In genomic region chr9:47942761-47943583, GRCm38 (mm10) we compare ENCODE assay signal across 10 mouse cellular contexts.
DNase-seq lines count a peak whose midpoint lies in the region; ATAC-seq and TF ChIP-seq lines count a peak whose summit lies in the region.
"Had no signal": no experiment of that assay in that cellular context is flagged by ENCODE, and none has a peak within 500 bp of the region (broad histone marks: within the 10 kb centered on the region; RNA-seq: fewer than 3 reads in every experiment).

No protein-coding gene starts in this region.

- ATAC-seq in hindbrain, embryonic 12.5 days (ENCODE audit: low FRiP score), result 0 out of 2 replicates have a peak, but pooled peaks have one; percentile 8

- intact Hi-C loops in left cerebral cortex, adult 2 months (cut with DNase I), result no loop called here

- peak; percentile 46 to 53 for DNase-seq in cerebellum, postnatal 10 days
- DNase-seq in cerebellum, adult 18-20 months, result no peak
- peak in 1 of 2 experiments; percentile 32 for DNase-seq in left cerebral cortex, adult 2 months (ENCODE audit: extremely low spot score in 1 of 2, low spot score in 2 of 2)
- peak; percentile 33 for DNase-seq in right cerebral cortex, adult 18-20 months
- DNase-seq in ovary, postnatal 36 days (ENCODE audit: low spot score), result no peak
- no peak for DNase-seq in kidney, postnatal 14 days
- no peak for DNase-seq in cerebellum, postnatal 36 days

- H3K4me3 ChIP-seq in hindbrain, embryonic 12.5 days, result no peak overlapping the region
- H3K4me3 ChIP-seq in left cerebral cortex, adult 2 months, result no peak overlapping the region
- H3K4me3 ChIP-seq: embryonic facial prominence, embryonic 15.5 days; heart, embryonic 13.5 days had no signal

- TF ChIP-seq CTCF in left cerebral cortex, adult 2 months (IDR thresholded peaks at IDR 0.05), result no peak

- WGBS in hindbrain, embryonic 12.5 days, result 35% methylated on average over 11 of the region's 11 CpGs

- 0 out of 2 replicates have a peak, but pooled peaks cover 2% of the 10 kb centered on the region for H3K27me3 ChIP-seq in hindbrain, embryonic 12.5 days
- H3K27me3 ChIP-seq: embryonic facial prominence, embryonic 15.5 days had no signal

- no peak overlapping the region for H3K9ac ChIP-seq in hindbrain, embryonic 12.5 days
- H3K9ac ChIP-seq: embryonic facial prominence, embryonic 15.5 days; heart, embryonic 13.5 days had no signal

- H3K4me2 ChIP-seq in hindbrain, embryonic 12.5 days (replicated peaks), result no peak overlapping the region
- H3K4me2 ChIP-seq: embryonic facial prominence, embryonic 15.5 days; heart, embryonic 13.5 days had no signal

- no peaks in the 10 kb centered on the region for H3K9me3 ChIP-seq in hindbrain, embryonic 12.5 days (replicated peaks)
- H3K9me3 ChIP-seq: embryonic facial prominence, embryonic 15.5 days; heart, embryonic 13.5 days had no signal

- H3K4me1 ChIP-seq in hindbrain, embryonic 12.5 days, result peaks cover 9% of the 10 kb centered on the region
- H3K4me1 ChIP-seq: embryonic facial prominence, embryonic 15.5 days had no signal

- H3K36me3 ChIP-seq in hindbrain, embryonic 12.5 days, result no peaks in the 10 kb centered on the region
- H3K36me3 ChIP-seq: embryonic facial prominence, embryonic 15.5 days; heart, embryonic 13.5 days had no signal

- no peak overlapping the region for H3K27ac ChIP-seq in hindbrain, embryonic 12.5 days
- H3K27ac ChIP-seq in left cerebral cortex, adult 2 months, result peak overlapping the region; percentile 16; the same call in 1 of the 2 replicates
- H3K27ac ChIP-seq: embryonic facial prominence, embryonic 15.5 days; heart, embryonic 13.5 days had no signal

Comparison
In these comparisons a context has a peak if more than half of its experiments do, and no peak if none do; other contexts are left out.
1. DNase-seq: peak in cerebellum, postnatal 10 days (2 of 2) and right cerebral cortex, adult 18-20 months (single experiment); none in cerebellum, adult 18-20 months (0 of 2), ovary, postnatal 36 days (single experiment), kidney, postnatal 14 days (single experiment) and cerebellum, postnatal 36 days (0 of 2).